Mouse (Mus musculus): ENCODE measurements at regions not wholly inside any gene's neighbourhood (a gene's known extent, or its start where the extent isn't known, plus 50 kb on each side); places are given as distances from the start of the nearest gene placed in this dataset.

GRCm38 (mm10) chr12:50969402-50969801 lies 320.5 kb upstream of the Prkd1 start:
- TF ChIP-seq POLR2A (IDR thresholded peaks at IDR 0.05; ENCODE audit: low read depth, low read length): no peak
- no peak for TF ChIP-seq CTCF (conservative IDR thresholded peaks at IDR 0.05; ENCODE audit: insufficient read depth, insufficient read length, low read depth, low read length)

All from kidney, adult 2 months (tissue).